Mouse (Mus musculus) hindbrain, embryonic 11.5 days (tissue): ENCODE results near the gene Las1l. TPM values are rescaled to one million over a fixed set of nuclear protein-coding genes. Genes with fewer than 3 reads are reported as not detected.
A peak's percentile ranks its signal among the peaks of the same experiment; 100 is the strongest.
"Not testable (repeated sequence)": the region's sequence is repeated elsewhere in the genome, so short reads cannot be mapped to it uniquely, and the experiment has no call there.

Experiments used
- ATAC-seq: fragments of 200-750 bp; cut with Nextera tagmentation; 2 replicates; pipeline ENCODE4 v1.8.0; 2017; ENCODE audit warnings: mild to moderate bottlenecking, moderate TSS enrichment, moderate library complexity; ENCODE audit not compliant: low FRiP score
- DNase-seq: peaks from one replicate; pipeline ENCODE4 v3.0.0-alpha.2; 2015; ENCODE audit warnings: low spot score
- H3K27ac ChIP-seq: fragments of 300-500 bp; sonication (generic); 2 replicates; pipeline ENCODE4 v1.5.1; 2014; ENCODE audit warnings: mild to moderate bottlenecking, low read depth, low read length
- H3K27me3 ChIP-seq: fragments of 300-500 bp; sonication (generic); 2 replicates; pipeline ENCODE4 v1.6.1; 2014; ENCODE audit warnings: mild to moderate bottlenecking, low read length, moderate library complexity, mixed read lengths; ENCODE audit not compliant: control insufficient read depth, insufficient read depth
- H3K36me3 ChIP-seq: fragments of 300-500 bp; sonication (generic); 2 replicates; pipeline ENCODE4 v1.6.1; 2014; ENCODE audit warnings: mild to moderate bottlenecking, low read length, moderate library complexity, mixed read lengths; ENCODE audit not compliant: control insufficient read depth, insufficient read depth
- H3K4me1 ChIP-seq: fragments of 300-500 bp; sonication (generic); replicated peaks from 2 replicates; pipeline ENCODE4 v1.6.1; 2014; ENCODE audit warnings: low read length, mixed read lengths; ENCODE audit not compliant: control insufficient read depth, insufficient read depth
- H3K4me2 ChIP-seq: fragments of 300-500 bp; sonication (generic); replicated peaks from 2 replicates; pipeline ENCODE4 v1.6.1; 2014; ENCODE audit warnings: mild to moderate bottlenecking, low read depth, low read length
- H3K4me3 ChIP-seq: fragments of 300-500 bp; sonication (generic); 2 replicates; pipeline ENCODE4 v1.5.1; 2014; ENCODE audit warnings: low read depth, low read length
- H3K9ac ChIP-seq: fragments of 300-500 bp; sonication (generic); 2 replicates; pipeline ENCODE4 v1.6.1; 2014; ENCODE audit warnings: low read depth, low read length
- H3K9me3 ChIP-seq: fragments of 300-500 bp; sonication (generic); 2 replicates; pipeline ENCODE4 v1.6.1; 2016; ENCODE audit warnings: low read length; ENCODE audit not compliant: control insufficient read depth
- WGBS: fragments of 180-500 bp; shearing (Covaris S2); extraction: QIAGEN DNeasy Blood & Tissue Kit; methylation state at CpG from one replicate; pipeline ENCODE4 v1.1.7; 2014; 5-methylcytosine and 5-hydroxymethylcytosine counted together
- polyA plus RNA-seq: library from polyadenylated mRNA; unstranded; fragments of >200 nt; fragmentation: Nextera tagmentation; extraction: Ambion mirVana; gene quantifications from 2 replicates; pipeline ENCODE4 v1.2.1, GENCODE M21; 2014

Gene Las1l
- polyA plus RNA-seq, 1 experiment from 2014 or later = 48.5 TPM

- H3K27me3 ChIP-seq = no peaks in the 10 kb centered on the region
- H3K36me3 ChIP-seq = no peaks in the 10 kb centered on the region
- ATAC-seq (no peak), DNase-seq (no peak)
- WGBS = 74% methylated on average over 6 of the region's 6 CpGs
- no peak overlapping the region for H3K27ac ChIP-seq
- no peaks in the 10 kb centered on the region for H3K9me3 ChIP-seq
- H3K9ac ChIP-seq = no peak overlapping the region
- H3K4me1 ChIP-seq = no peaks in the 10 kb centered on the region
- no peak overlapping the region for H3K4me2 ChIP-seq
- no peak overlapping the region for H3K4me3 ChIP-seq
These were observed 8.3 kb upstream of the Las1l start for GRCm38 (mm10) chrX:95965036-95965435.

GRCm38 (mm10) chrX:95963366-95963765, 6.6 kb upstream of the Las1l start:
- no peaks in the 10 kb centered on the region for H3K9me3 ChIP-seq
- no peak overlapping the region for H3K9ac ChIP-seq
- no peak overlapping the region for H3K27ac ChIP-seq
- no peak overlapping the region for H3K4me2 ChIP-seq
- ATAC-seq = no peak
- DNase-seq = no peak
- no peaks in the 10 kb centered on the region for H3K4me1 ChIP-seq
- WGBS = 75% methylated on average over 2 of the region's 2 CpGs
- H3K27me3 ChIP-seq = no peaks in the 10 kb centered on the region
- H3K4me3 ChIP-seq = no peak overlapping the region
- H3K36me3 ChIP-seq = no peaks in the 10 kb centered on the region

- H3K4me3 ChIP-seq = peak overlapping the region; percentile 12; the same call in 1 of the 2 replicates
- H3K4me2 ChIP-seq = peak overlapping the region; percentile 25
- H3K9me3 ChIP-seq, DNase-seq, H3K36me3 ChIP-seq, H3K27me3 ChIP-seq, H3K4me1 ChIP-seq, H3K9ac ChIP-seq, H3K27ac ChIP-seq: not testable (repeated sequence)
- peak; percentile 13 for ATAC-seq
- 42% methylated on average over 11 of the region's 11 CpGs for WGBS
These were observed 699 bp upstream of the Las1l start for GRCm38 (mm10) chrX:95957461-95957860.

GRCm38 (mm10) chrX:95950776-95951175, 6.0 kb downstream of the Las1l start:
- Histone ChIP-seq H3K9me3 (no peaks in the 10 kb centered on the region), H3K27me3 (no peaks in the 10 kb centered on the region), H3K27ac (no peak overlapping the region), H3K4me3 (no peak overlapping the region), H3K9ac (no peak overlapping the region), H3K36me3 (no peaks in the 10 kb centered on the region), H3K4me1 (no peaks in the 10 kb centered on the region), H3K4me2 (no peak overlapping the region)
- ATAC-seq = no peak
- DNase-seq = peak; percentile 59
- WGBS = 57% methylated on average over 3 of the region's 3 CpGs

- Histone ChIP-seq H3K9me3 (no peaks in the 10 kb centered on the region), H3K27me3 (no peaks in the 10 kb centered on the region), H3K4me2 (no peak overlapping the region), H3K9ac (no peak overlapping the region), H3K27ac (no peak overlapping the region), H3K36me3 (no peaks in the 10 kb centered on the region), H3K4me3 (no peak overlapping the region), H3K4me1 (no peaks in the 10 kb centered on the region)
- DNase-seq = no peak
- 86% methylated on average over 4 of the region's 4 CpGs for WGBS
- ATAC-seq = no peak
These were observed 8.6 kb downstream of the Las1l start for GRCm38 (mm10) chrX:95948135-95948534.

GRCm38 (mm10) chrX:95945496-95945895, 11.3 kb downstream of the Las1l start:
- no peak overlapping the region for H3K9ac ChIP-seq
- H3K4me3 ChIP-seq = no peak overlapping the region
- ATAC-seq = no peak
- no peaks in the 10 kb centered on the region for H3K9me3 ChIP-seq
- H3K4me2 ChIP-seq = no peak overlapping the region
- no peak overlapping the region for H3K27ac ChIP-seq
- no peaks in the 10 kb centered on the region for H3K4me1 ChIP-seq
- no peaks in the 10 kb centered on the region for H3K27me3 ChIP-seq
- H3K36me3 ChIP-seq = no peaks in the 10 kb centered on the region
- 93% methylated on average over 2 of the region's 2 CpGs for WGBS
- DNase-seq = no peak

GRCm38 (mm10) chrX:95935481-95935880, 21.3 kb downstream of the Las1l start:
- WGBS = 95% methylated on average over 2 of the region's 2 CpGs
- ATAC-seq = no peak
- Histone ChIP-seq H3K4me3 (no peak overlapping the region), H3K4me2 (no peak overlapping the region), H3K27ac (no peak overlapping the region), H3K9me3 (no peaks in the 10 kb centered on the region), H3K9ac (no peak overlapping the region), H3K36me3 (no peaks in the 10 kb centered on the region), H3K4me1 (no peaks in the 10 kb centered on the region), H3K27me3 (no peaks in the 10 kb centered on the region)
- DNase-seq = no peak

GRCm38 (mm10) chrX:95902716-95903115, 54.0 kb downstream of the Las1l start:
- Histone ChIP-seq H3K9ac (no peak overlapping the region), H3K27me3 (no peaks in the 10 kb centered on the region), H3K27ac (no peak overlapping the region), H3K4me2 (no peak overlapping the region), H3K9me3 (no peaks in the 10 kb centered on the region), H3K4me1 (no peaks in the 10 kb centered on the region), H3K36me3 (no peaks in the 10 kb centered on the region), H3K4me3 (no peak overlapping the region)
- ATAC-seq (no peak), DNase-seq (no peak)
- WGBS = 89% methylated on average over 3 of the region's 3 CpGs
